Mouse (Mus musculus) kidney, adult 2 months (tissue): ENCODE data around the gene Mdh1.

Experiments used
- CTCF ChIP-seq: fragments of 200-500 bp; conservative IDR thresholded peaks from 2 replicates; pipeline ENCODE4 v1.5.1; 2011; ENCODE audit warnings: low read depth, mild to moderate bottlenecking, control low read depth, low read length, moderate library complexity, mixed read lengths; ENCODE audit not compliant: insufficient read depth, insufficient read length
- POLR2A ChIP-seq: fragments of 200-500 bp; IDR thresholded peaks from one replicate; pipeline ENCODE4 v1.6.1; 2011; ENCODE audit warnings: low read depth, low read length, control low read depth

GRCm38 (mm10) chr11:21567733-21568132, 4.4 kb downstream of the Mdh1 start:
- TF ChIP-seq CTCF, result no peak
- no peak for TF ChIP-seq POLR2A
